Mouse (Mus musculus) 416B (cell line): ENCODE results near the gene Gm13277.
"Not testable (repeated sequence)": the region's sequence is repeated elsewhere in the genome, so short reads cannot be mapped to it uniquely, and the experiment has no call there.

ENCODE experiments used
- DNase-seq: peaks from one replicate; pipeline ENCODE4 v3.0.0; 2011; ENCODE audit warnings: low read depth

The Gm13277 gene

DNA sequence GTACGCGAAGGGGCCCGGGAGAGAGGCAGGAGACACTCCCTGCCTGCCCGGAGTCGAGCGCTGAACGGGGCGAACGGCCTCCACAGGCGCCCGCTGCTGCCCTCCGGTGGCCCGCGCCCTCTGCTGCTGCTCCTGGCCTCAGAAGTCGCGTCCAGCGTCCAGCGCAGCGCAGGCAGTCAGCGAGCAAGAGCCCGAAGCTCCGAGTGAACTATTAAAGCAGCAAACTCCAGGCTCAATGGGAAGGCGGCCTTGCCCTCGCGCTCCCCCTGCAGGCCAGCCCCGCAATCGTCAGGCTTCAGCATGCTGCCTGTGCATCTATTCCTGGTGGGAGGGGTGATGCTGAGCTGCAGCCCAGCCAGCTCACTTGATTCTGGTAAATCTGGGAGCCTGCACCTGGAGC lies 3.0 kb upstream of the Gm13277 start, which contains the start of gene Gm13276:
Gene Gm13276, plus strand, starts transcription at position 301 of the 400 bp plus-strand sequence.
- not testable (repeated sequence) for DNase-seq

DNA sequence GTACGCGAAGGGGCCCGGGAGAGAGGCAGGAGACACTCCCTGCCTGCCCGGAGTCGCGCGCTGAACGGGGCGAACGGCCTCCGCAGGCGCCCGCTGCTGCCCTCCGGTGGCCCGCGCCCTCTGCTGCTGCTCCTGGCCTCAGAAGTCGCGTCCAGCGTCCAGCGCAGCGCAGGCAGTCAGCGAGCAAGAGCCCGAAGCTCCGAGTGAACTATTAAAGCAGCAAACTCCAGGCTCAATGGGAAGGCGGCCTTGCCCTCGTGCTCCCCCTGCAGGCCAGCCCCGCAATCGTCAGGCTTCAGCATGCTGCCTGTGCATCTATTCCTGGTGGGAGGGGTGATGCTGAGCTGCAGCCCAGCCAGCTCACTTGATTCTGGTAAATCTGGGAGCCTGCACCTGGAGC lies 2.8 kb downstream of the Gm13277 start, which contains the start of gene Gm13278:
Gene Gm13278, plus strand, starts transcription at position 301 of the 400 bp plus-strand sequence.
- not testable (repeated sequence) for DNase-seq

DNA sequence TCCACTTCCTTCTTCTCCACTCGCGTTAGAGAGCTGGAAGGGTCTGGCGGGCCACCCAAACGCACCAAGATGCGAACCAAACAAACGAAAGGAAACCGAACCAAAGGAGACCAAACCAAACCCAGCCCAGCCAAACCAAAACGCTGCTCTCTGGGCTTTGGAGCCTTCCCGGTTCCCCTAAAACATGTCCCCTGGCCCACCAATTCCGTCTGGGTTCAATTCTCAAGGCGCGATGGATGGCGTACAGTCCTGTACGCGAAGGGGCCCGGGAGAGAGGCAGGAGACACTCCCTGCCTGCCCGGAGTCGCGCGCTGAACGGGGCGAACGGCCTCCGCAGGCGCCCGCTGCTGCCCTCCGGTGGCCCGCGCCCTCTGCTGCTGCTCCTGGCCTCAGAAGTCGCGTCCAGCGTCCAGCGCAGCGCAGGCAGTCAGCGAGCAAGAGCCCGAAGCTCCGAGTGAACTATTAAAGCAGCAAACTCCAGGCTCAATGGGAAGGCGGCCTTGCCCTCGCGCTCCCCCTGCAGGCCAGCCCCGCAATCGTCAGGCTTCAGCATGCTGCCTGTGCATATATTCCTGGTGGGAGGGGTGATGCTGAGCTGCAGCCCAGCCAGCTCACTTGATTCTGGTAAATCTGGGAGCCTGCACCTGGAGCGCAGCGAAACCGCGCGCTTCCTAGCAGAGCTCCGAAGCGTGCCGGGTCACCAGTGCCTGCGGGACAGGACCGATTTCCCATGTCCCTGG lies 5.7 kb downstream of the Gm13277 start, which contains the start of gene Gm13275:
Gene Gm13275, plus strand, starts transcription at position 552 of the 740 bp plus-strand sequence.
- DNase-seq: not testable (repeated sequence)

DNA sequence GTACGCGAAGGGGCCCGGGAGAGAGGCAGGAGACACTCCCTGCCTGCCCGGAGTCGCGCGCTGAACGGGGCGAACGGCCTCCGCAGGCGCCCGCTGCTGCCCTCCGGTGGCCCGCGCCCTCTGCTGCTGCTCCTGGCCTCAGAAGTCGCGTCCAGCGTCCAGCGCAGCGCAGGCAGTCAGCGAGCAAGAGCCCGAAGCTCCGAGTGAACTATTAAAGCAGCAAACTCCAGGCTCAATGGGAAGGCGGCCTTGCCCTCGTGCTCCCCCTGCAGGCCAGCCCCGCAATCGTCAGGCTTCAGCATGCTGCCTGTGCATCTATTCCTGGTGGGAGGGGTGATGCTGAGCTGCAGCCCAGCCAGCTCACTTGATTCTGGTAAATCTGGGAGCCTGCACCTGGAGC lies 8.7 kb downstream of the Gm13277 start, which contains the start of gene Gm13279:
Gene Gm13279, plus strand, starts transcription at position 301 of the 400 bp plus-strand sequence.
- DNase-seq: not testable (repeated sequence)

DNA sequence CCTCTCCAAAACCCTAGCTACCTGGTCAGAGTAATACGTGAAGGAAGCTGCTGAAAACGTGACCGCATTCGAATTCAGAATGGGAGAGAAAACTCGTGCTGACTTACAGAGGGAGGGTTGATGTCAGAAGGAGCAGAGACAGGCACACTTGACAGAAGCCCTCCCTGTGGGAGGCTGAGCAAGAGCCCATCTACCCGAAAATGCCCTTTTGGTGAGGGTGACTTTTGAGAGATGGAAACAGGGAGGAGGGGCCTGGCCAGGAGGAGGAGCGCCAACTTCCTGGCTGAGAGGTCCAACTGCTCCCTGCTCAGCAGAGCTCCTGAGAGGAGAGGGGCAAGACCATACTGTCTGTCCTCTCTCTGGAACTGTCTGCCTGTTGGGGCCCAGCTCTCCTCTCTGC lies 10.9 kb downstream of the Gm13277 start, which contains the start of gene Gm13285:
Gene Gm13285, plus strand, starts transcription at position 301 of the 400 bp plus-strand sequence.
- not testable (repeated sequence) for DNase-seq

DNA sequence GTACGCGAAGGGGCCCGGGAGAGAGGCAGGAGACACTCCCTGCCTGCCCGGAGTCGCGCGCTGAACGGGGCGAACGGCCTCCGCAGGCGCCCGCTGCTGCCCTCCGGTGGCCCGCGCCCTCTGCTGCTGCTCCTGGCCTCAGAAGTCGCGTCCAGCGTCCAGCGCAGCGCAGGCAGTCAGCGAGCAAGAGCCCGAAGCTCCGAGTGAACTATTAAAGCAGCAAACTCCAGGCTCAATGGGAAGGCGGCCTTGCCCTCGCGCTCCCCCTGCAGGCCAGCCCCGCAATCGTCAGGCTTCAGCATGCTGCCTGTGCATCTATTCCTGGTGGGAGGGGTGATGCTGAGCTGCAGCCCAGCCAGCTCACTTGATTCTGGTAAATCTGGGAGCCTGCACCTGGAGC lies 14.5 kb downstream of the Gm13277 start, which contains the start of gene Gm13287:
Gene Gm13287, plus strand, starts transcription at position 301 of the 400 bp plus-strand sequence.
- not testable (repeated sequence) for DNase-seq

DNA sequence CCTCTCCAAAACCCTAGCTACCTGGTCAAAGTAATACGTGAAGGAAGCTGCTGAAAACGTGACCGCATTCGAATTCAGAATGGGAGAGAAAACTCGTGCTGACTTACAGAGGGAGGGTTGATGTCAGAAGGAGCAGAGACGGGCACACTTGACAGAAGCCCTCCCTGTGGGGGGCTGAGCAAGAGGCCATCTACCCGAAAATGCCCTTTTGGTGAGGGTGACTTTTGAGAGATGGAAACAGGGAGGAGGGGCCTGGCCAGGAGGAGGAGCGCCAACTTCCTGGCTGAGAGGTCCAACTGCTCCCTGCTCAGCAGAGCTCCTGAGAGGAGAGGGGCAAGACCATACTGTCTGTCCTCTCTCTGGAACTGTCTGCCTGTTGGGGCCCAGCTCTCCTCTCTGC lies 16.8 kb downstream of the Gm13277 start, which contains the start of gene Gm13288:
Gene Gm13288, plus strand, starts transcription at position 301 of the 400 bp plus-strand sequence.
- DNase-seq: not testable (repeated sequence)

DNA sequence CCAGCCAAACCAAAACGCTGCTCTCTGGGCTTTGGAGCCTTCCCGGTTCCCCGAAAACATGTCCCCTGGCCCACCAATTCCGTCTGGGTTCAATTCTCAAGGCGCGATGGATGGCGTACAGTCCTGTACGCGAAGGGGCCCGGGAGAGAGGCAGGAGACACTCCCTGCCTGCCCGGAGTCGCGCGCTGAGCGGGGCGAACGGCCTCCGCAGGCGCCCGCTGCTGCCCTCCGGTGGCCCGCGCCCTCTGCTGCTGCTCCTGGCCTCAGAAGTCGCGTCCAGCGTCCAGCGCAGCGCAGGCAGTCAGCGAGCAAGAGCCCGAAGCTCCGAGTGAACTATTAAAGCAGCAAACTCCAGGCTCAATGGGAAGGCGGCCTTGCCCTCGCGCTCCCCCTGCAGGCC lies 17.3 kb downstream of the Gm13277 start:
- not testable (repeated sequence) for DNase-seq

DNA sequence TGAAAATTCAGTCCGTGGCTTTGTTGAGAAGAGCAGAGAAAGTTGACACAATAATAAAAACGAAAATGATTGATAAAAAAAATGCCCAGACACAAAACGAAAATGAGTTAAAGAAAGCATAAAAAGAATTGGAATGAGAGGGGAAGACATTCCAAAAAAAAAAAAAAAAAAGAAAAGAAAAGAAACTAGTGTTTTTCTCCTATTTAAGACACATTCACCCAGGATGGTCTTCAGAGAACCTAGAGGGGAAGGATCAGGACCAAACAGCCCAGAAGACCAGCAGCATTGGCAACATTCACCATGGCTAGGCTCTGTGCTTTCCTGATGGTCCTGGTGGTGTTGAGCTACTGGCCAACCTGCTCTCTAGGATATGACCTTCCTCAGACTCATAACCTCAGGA lies 27.5 kb downstream of the Gm13277 start, which contains the start of gene Ifna7:
Gene Ifna7, plus strand, starts transcription at position 301 of the 400 bp plus-strand sequence.
- no peak for DNase-seq

DNA sequence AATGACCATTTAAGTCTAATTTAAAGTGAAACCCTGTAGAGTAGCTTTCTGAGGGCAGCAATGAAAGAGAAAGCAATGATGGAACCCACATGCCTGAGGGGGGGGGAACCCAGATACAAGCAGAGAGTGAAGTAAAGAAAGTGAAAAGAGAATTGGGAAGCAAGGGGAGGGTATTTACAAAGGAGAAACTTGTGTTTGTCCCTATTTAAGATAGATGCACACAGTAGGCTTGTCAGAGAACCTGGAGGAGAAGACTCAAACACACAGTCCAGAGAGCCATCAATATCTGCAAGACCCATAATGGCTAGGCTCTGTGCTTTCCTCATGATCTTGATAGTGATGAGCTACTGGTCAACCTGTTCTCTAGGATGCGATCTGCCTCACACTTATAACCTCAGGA lies 31.2 kb downstream of the Gm13277 start, which contains the start of gene Ifna11:
Gene Ifna11, plus strand, starts transcription at position 301 of the 400 bp plus-strand sequence.
- no peak for DNase-seq

DNA sequence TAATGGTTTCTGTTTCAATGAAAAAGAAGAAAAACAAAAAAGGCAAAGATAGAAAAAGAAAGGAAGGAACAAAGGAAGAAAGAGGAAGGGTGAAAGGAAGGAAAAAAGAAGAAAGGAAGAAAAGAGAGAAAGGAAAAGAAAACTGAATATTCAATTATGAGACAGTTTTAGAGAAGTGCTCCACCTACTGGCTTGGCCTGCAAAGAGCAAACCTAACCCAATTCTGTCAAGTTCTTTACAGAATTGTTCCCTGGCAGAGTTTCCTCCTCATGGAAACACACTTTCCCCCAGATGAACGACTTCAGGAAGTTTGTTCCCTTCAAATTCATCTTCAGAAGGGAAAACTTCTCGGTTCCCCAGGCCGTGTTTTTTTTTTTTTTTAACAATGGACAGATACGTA lies 34.6 kb downstream of the Gm13277 start:
- DNase-seq: peak; percentile 32

DNA sequence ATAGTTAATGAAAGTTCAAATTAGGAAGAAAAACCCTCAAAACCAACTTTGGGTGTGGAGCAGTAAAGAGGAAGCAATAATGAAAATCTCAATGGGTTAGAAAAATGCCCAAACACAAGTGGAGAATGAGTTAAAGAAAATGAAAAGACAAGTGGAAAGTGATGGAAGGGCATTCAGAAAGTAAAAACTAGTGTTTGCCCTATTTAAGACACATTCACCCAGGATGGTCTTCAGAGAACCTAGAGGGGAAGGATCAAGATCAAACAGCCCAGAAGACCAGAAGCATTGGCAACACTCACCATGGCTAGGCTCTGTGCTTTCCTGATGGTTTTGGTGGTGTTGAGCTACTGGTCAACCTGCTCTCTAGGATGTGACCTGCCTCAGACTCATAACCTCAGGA lies 38.7 kb downstream of the Gm13277 start, which contains the start of gene Ifna6:
Gene Ifna6, plus strand, starts transcription at position 301 of the 400 bp plus-strand sequence.
- not testable (repeated sequence) for DNase-seq

DNA sequence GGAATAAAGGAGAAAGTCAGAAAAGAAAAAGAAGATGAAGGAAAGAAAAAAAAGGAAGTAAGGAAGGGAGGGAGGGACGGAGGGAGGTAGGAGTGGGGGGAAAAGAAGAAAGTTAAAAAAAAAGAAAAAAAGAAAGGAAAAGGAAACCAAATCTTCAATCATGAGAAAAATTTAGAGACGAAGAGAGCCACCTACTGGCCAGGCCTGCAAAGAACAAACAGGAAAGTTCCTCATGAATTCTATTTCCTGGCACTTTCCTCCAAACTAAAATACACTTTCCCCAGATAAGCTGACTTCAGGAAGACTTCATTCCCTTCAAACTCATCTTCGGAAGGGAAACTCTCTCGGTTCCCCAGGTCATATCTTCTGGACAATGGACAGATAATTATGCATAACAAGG lies 42.1 kb downstream of the Gm13277 start:
- DNase-seq: peak; percentile 61

DNA sequence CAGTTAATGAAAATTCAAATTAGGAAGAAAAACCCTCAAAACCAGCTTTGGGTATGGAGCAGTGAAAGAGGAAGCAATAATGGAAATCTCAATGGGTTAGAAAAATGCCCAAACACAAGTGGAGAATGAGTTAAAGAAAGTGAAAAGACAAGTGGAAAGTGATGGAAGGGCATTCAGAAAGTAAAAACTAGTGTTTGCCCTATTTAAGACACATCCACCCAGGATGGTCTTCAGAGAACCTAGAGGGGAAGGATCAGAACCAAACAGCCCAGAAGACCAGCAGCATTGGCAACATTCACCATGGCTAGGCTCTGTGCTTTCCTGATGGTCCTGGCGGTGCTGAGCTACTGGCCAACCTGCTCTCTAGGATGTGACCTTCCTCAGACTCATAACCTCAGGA lies 46.8 kb downstream of the Gm13277 start, which contains the start of gene Ifna5:
Gene Ifna5, plus strand, starts transcription at position 301 of the 400 bp plus-strand sequence.
- not testable (repeated sequence) for DNase-seq
